Mouse (Mus musculus) heart, embryonic 16.5 days (tissue): ENCODE measurements around the gene Gm38394. TPM values are rescaled to one million over a fixed set of nuclear protein-coding genes. Genes with fewer than 3 reads are reported as not detected.

Experiments
- ATAC-seq: fragments of 200-750 bp; cut with Nextera tagmentation; replicated peaks from 2 replicates; pipeline ENCODE4 v1.8.0; 2017; ENCODE audit warnings: moderate number of reproducible peaks; ENCODE audit not compliant: insufficient read depth, low FRiP score; ENCODE audit errors: extremely low read depth
- H3K27ac ChIP-seq: fragments of 300-500 bp; sonication (generic); 2 replicates; pipeline ENCODE4 v1.5.1; 2014; ENCODE audit warnings: mild to moderate bottlenecking, low read length, control low read depth, moderate library complexity
- H3K27me3 ChIP-seq: fragments of 300-500 bp; sonication (generic); 2 replicates; pipeline ENCODE4 v1.6.1; 2014; ENCODE audit warnings: low read length, mixed read lengths; ENCODE audit not compliant: control insufficient read depth, insufficient read depth
- H3K36me3 ChIP-seq: fragments of 300-500 bp; sonication (generic); 2 replicates; pipeline ENCODE4 v1.6.1; 2014; ENCODE audit not compliant: control insufficient read depth, insufficient read depth
- H3K4me1 ChIP-seq: fragments of 300-500 bp; sonication (generic); 2 replicates; pipeline ENCODE4 v1.6.1; 2014; ENCODE audit warnings: low read length, mixed read lengths; ENCODE audit not compliant: control insufficient read depth, insufficient read depth
- H3K4me2 ChIP-seq: fragments of 300-500 bp; sonication (generic); 2 replicates; pipeline ENCODE4 v1.6.1; 2014; ENCODE audit warnings: low read depth, mild to moderate bottlenecking, control low read depth, low read length
- H3K4me3 ChIP-seq: fragments of 300-500 bp; sonication (generic); 2 replicates; pipeline ENCODE4 v1.5.1; 2014; ENCODE audit warnings: mild to moderate bottlenecking, control low read depth, low read length
- H3K9ac ChIP-seq: fragments of 300-500 bp; sonication (generic); 2 replicates; pipeline ENCODE4 v1.6.1; 2014; ENCODE audit warnings: low read length, control low read depth
- H3K9me3 ChIP-seq: fragments of 300-500 bp; sonication (generic); replicated peaks from 2 replicates; pipeline ENCODE4 v1.6.1; 2016; ENCODE audit warnings: low read length; ENCODE audit not compliant: control insufficient read depth
- WGBS: fragments of 180-500 bp; shearing (Covaris S2); extraction: QIAGEN DNeasy Blood & Tissue Kit; methylation state at CpG from one replicate; pipeline ENCODE4 v1.1.7; 2014; 5-methylcytosine and 5-hydroxymethylcytosine counted together
- polyA plus RNA-seq: library from polyadenylated mRNA; unstranded; fragments of >200 nt; fragmentation: Nextera tagmentation; extraction: Ambion mirVana; gene quantifications from 2 replicates; pipeline ENCODE4 v1.2.1, GENCODE M21; 2015

Gene Gm38394
- polyA plus RNA-seq, 1 experiment from 2014 or later: 3.5 TPM

GRCm38 (mm10) chr1:133692195-133692594 lies 31.1 kb upstream of the Gm38394 start:
- WGBS: 36% methylated on average over 4 of the region's 4 CpGs
- no peaks in the 10 kb centered on the region for H3K27me3 ChIP-seq

GRCm38 (mm10) chr1:133691046-133691445 lies 29.9 kb upstream of the Gm38394 start:
- Histone ChIP-seq H3K27me3 (no peaks in the 10 kb centered on the region), H3K4me2 (no peak overlapping the region), H3K4me1 (peaks cover 21% of the 10 kb centered on the region), H3K9me3 (no peaks in the 10 kb centered on the region), H3K36me3 (no peaks in the 10 kb centered on the region), H3K9ac (no peak overlapping the region), H3K4me3 (no peak overlapping the region), H3K27ac (no peak overlapping the region)
- WGBS: 93% methylated on average over 6 of the region's 6 CpGs
- no peak for ATAC-seq

More at GRCm38 (mm10) chr1:133692195-133692594, 31.1 kb upstream of the Gm38394 start:
- H3K9me3 ChIP-seq: no peaks in the 10 kb centered on the region
- H3K4me1 ChIP-seq: peaks cover 29% of the 10 kb centered on the region
- no peak overlapping the region for H3K4me3 ChIP-seq
- no peaks in the 10 kb centered on the region for H3K36me3 ChIP-seq
- no peak for ATAC-seq
- no peak overlapping the region for H3K9ac ChIP-seq
- no peak overlapping the region for H3K4me2 ChIP-seq
- H3K27ac ChIP-seq: no peak overlapping the region

- Histone ChIP-seq H3K4me1 (peaks cover 11% of the 10 kb centered on the region), H3K27me3 (no peaks in the 10 kb centered on the region), H3K9ac (no peak within 1 kb of the TSS), H3K27ac (peak within 1 kb of the TSS; percentile 17; the same call in 1 of the 2 replicates), H3K9me3 (no peaks in the 10 kb centered on the region), H3K36me3 (no peaks in the 10 kb centered on the region), H3K4me3 (peak within 1 kb of the TSS; percentile 4; the same call in 1 of the 2 replicates), H3K4me2 (no peak within 1 kb of the TSS; the same call in 1 of the 2 replicates)
- ATAC-seq: no peak
- WGBS: 23% methylated on average over 6 of the region's 6 CpGs
Observed at GRCm38 (mm10) chr1:133689897-133690296, 28.8 kb upstream of the Gm38394 start, which contains the start of gene Lax1. Gene Lax1, minus strand, starts transcription at chr1:133690108.

GRCm38 (mm10) chr1:133688301-133688700 lies 27.2 kb upstream of the Gm38394 start:
- WGBS: 69% methylated on average over 7 of the region's 7 CpGs

GRCm38 (mm10) chr1:133685749-133686519 lies 24.8 kb upstream of the Gm38394 start:
- ATAC-seq: 0 out of 2 replicates have a peak, but pooled peaks have one; percentile 18
- H3K9ac ChIP-seq: no peak overlapping the region
- no peaks in the 10 kb centered on the region for H3K36me3 ChIP-seq
- no peaks in the 10 kb centered on the region for H3K4me1 ChIP-seq
- no peaks in the 10 kb centered on the region for H3K9me3 ChIP-seq
- no peak overlapping the region for H3K27ac ChIP-seq
- H3K27me3 ChIP-seq: no peaks in the 10 kb centered on the region
- 67% methylated on average over 10 of the region's 10 CpGs for WGBS
- no peak overlapping the region for H3K4me3 ChIP-seq
- H3K4me2 ChIP-seq: no peak overlapping the region

More at GRCm38 (mm10) chr1:133688301-133688700, 27.2 kb upstream of the Gm38394 start:
- H3K9ac ChIP-seq: no peak overlapping the region
- H3K4me3 ChIP-seq: no peak overlapping the region
- H3K9me3 ChIP-seq: no peaks in the 10 kb centered on the region
- no peaks in the 10 kb centered on the region for H3K4me1 ChIP-seq
- no peaks in the 10 kb centered on the region for H3K36me3 ChIP-seq
- ATAC-seq: no peak
- no peak overlapping the region for H3K4me2 ChIP-seq
- no peak overlapping the region for H3K27ac ChIP-seq
- no peaks in the 10 kb centered on the region for H3K27me3 ChIP-seq

- no peak for ATAC-seq
- WGBS: 60% methylated on average over 3 of the region's 3 CpGs
Observed at GRCm38 (mm10) chr1:133671801-133672200, 10.7 kb upstream of the Gm38394 start.

GRCm38 (mm10) chr1:133671266-133671665 lies 10.1 kb upstream of the Gm38394 start:
- no peak overlapping the region for H3K4me3 ChIP-seq
- no peak for ATAC-seq
- H3K4me1 ChIP-seq: no peaks in the 10 kb centered on the region
- no peaks in the 10 kb centered on the region for H3K27me3 ChIP-seq
- no peak overlapping the region for H3K27ac ChIP-seq
- no peak overlapping the region for H3K9ac ChIP-seq
- H3K4me2 ChIP-seq: no peak overlapping the region
- H3K36me3 ChIP-seq: no peaks in the 10 kb centered on the region
- H3K9me3 ChIP-seq: no peaks in the 10 kb centered on the region
- 71% methylated on average over 3 of the region's 3 CpGs for WGBS

More at GRCm38 (mm10) chr1:133671801-133672200, 10.7 kb upstream of the Gm38394 start:
- no peaks in the 10 kb centered on the region for H3K4me1 ChIP-seq
- no peaks in the 10 kb centered on the region for H3K27me3 ChIP-seq
- H3K4me2 ChIP-seq: no peak overlapping the region
- H3K9ac ChIP-seq: no peak overlapping the region
- no peaks in the 10 kb centered on the region for H3K36me3 ChIP-seq
- H3K9me3 ChIP-seq: no peaks in the 10 kb centered on the region
- no peak overlapping the region for H3K27ac ChIP-seq
- no peak overlapping the region for H3K4me3 ChIP-seq

- Histone ChIP-seq H3K27ac (no peak overlapping the region), H3K4me2 (no peak overlapping the region), H3K9me3 (no peaks in the 10 kb centered on the region), H3K4me1 (no peaks in the 10 kb centered on the region), H3K27me3 (no peaks in the 10 kb centered on the region), H3K4me3 (no peak overlapping the region), H3K36me3 (no peaks in the 10 kb centered on the region), H3K9ac (no peak overlapping the region)
- 71% methylated on average over 6 of the region's 6 CpGs for WGBS
- no peak for ATAC-seq
Observed at GRCm38 (mm10) chr1:133670776-133671175, 9.7 kb upstream of the Gm38394 start.

- Histone ChIP-seq H3K4me3 (no peak overlapping the region), H3K36me3 (no peaks in the 10 kb centered on the region), H3K9ac (no peak overlapping the region), H3K4me1 (no peaks in the 10 kb centered on the region), H3K9me3 (no peaks in the 10 kb centered on the region), H3K4me2 (no peak overlapping the region), H3K27ac (no peak overlapping the region), H3K27me3 (no peaks in the 10 kb centered on the region)
- WGBS: 79% methylated on average over 12 of the region's 12 CpGs
- ATAC-seq: no peak
Observed at GRCm38 (mm10) chr1:133670190-133670589, 9.1 kb upstream of the Gm38394 start.
